Comparison of ENCODE assay signal across 8 mouse cellular contexts in genomic region chr17:32364850-32365249, GRCm38 (mm10). TPM values are rescaled to one million over a fixed set of nuclear protein-coding genes. Genes with fewer than 3 reads are reported as not detected.
DNase-seq lines count a peak whose midpoint lies in the region; ATAC-seq and TF ChIP-seq lines count a peak whose summit lies in the region.

No protein-coding gene starts in this region.

- H3K4me1 ChIP-seq in testis, adult 2 months (ENCODE audit: control insufficient read depth, insufficient read depth, low read length), result peaks cover 6% of the 10 kb centered on the region
- H3K4me1 ChIP-seq in forebrain, embryonic 13.5 days, result peaks cover 31% of the 10 kb centered on the region
- peaks cover 31% of the 10 kb centered on the region for H3K4me1 ChIP-seq in liver, embryonic 11.5 days (replicated peaks; ENCODE audit: control insufficient read depth, insufficient read depth, low read length)
- H3K4me1 ChIP-seq in stomach, postnatal 0 days (replicated peaks; ENCODE audit: control insufficient read depth, insufficient read depth), result peaks cover 5% of the 10 kb centered on the region

- WGBS in forebrain, embryonic 13.5 days, result 63% methylated on average over 5 of the region's 5 CpGs
- 44% methylated on average over 5 of the region's 5 CpGs for WGBS in liver, embryonic 11.5 days
- 45% methylated on average over 5 of the region's 5 CpGs for WGBS in stomach, postnatal 0 days

- peak overlapping the region; percentile 83 for H3K4me2 ChIP-seq in forebrain, embryonic 13.5 days
- peak overlapping the region; percentile 92 for H3K4me2 ChIP-seq in liver, embryonic 11.5 days
- peak overlapping the region; percentile 54 for H3K4me2 ChIP-seq in stomach, postnatal 0 days (replicated peaks; ENCODE audit: low read depth)

- peak overlapping the region; percentile 98 for H3K9ac ChIP-seq in forebrain, embryonic 13.5 days
- peak overlapping the region; percentile 96 for H3K9ac ChIP-seq in liver, embryonic 11.5 days (ENCODE audit: low read depth, low read length)
- H3K9ac ChIP-seq in stomach, postnatal 0 days (ENCODE audit: low read length), result no peak overlapping the region

- TF ChIP-seq CTCF in testis, adult 2 months (IDR thresholded peaks at IDR 0.05; ENCODE audit: control insufficient read depth, insufficient read depth, insufficient replicate concordance, low read depth, low read length), result no peak
- TF ChIP-seq CTCF in stomach, postnatal 0 days (IDR thresholded peaks at IDR 0.05; ENCODE audit: low read depth), result no peak

- no peaks in the 10 kb centered on the region for H3K36me3 ChIP-seq in testis, adult 2 months (ENCODE audit: control insufficient read depth, insufficient read depth, low read length)
- peaks cover 33% of the 10 kb centered on the region for H3K36me3 ChIP-seq in forebrain, embryonic 13.5 days (ENCODE audit: poor library complexity, severe bottlenecking)
- H3K36me3 ChIP-seq in liver, embryonic 11.5 days (ENCODE audit: control insufficient read depth, insufficient read depth, low read length), result peaks cover 20% of the 10 kb centered on the region
- H3K36me3 ChIP-seq in stomach, postnatal 0 days (ENCODE audit: control insufficient read depth, insufficient read depth, low read length), result peaks cover 6% of the 10 kb centered on the region

- peak overlapping the region; percentile 61; the same call in 1 of the 2 replicates for H3K27ac ChIP-seq in testis, adult 2 months (ENCODE audit: control insufficient read depth, insufficient read depth, low read depth, low read length)
- peak overlapping the region; percentile 65; the same call in 1 of the 2 replicates for H3K27ac ChIP-seq in forebrain, embryonic 13.5 days
- peak overlapping the region; percentile 81 for H3K27ac ChIP-seq in liver, embryonic 11.5 days (ENCODE audit: low read depth, low read length)
- peak overlapping the region; percentile 35; the same call in 1 of the 2 replicates for H3K27ac ChIP-seq in stomach, postnatal 0 days (replicated peaks)

- TF ChIP-seq POLR2A in testis, adult 2 months (IDR thresholded peaks at IDR 0.05; ENCODE audit: control insufficient read depth, low read depth, low read length), result no peak

- no peak overlapping the region for H3K4me3 ChIP-seq in testis, adult 2 months (ENCODE audit: control insufficient read depth, low read depth, low read length)
- H3K4me3 ChIP-seq in forebrain, embryonic 13.5 days, result peak overlapping the region; percentile 92
- peak overlapping the region; percentile 96 for H3K4me3 ChIP-seq in liver, embryonic 11.5 days (ENCODE audit: low read depth, low read length)
- peak overlapping the region; percentile 93 for H3K4me3 ChIP-seq in stomach, postnatal 0 days (ENCODE audit: low read depth, low read length)

- TF ChIP-seq EP300 in stomach, postnatal 0 days (optimal IDR thresholded peaks at IDR 0.05), result no peak

- no peak for DNase-seq in testis, postnatal 14 days (ENCODE audit: low spot score)
- DNase-seq in liver, embryonic 11.5 days (ENCODE audit: low spot score), result no peak
- DNase-seq in stomach, postnatal 0 days (ENCODE audit: low spot score), result no peak
- no peak for DNase-seq in spleen, postnatal 14 days (ENCODE audit: low spot score in 2 of 2)
- no peak for DNase-seq in embryo, embryonic 10.5 days (ENCODE audit: low spot score)
- no peak for DNase-seq in layer of hippocampus, adult 18-20 months (ENCODE audit: low spot score in 2 of 2)

- no peaks in the 10 kb centered on the region for H3K9me3 ChIP-seq in forebrain, embryonic 13.5 days (replicated peaks)
- no peaks in the 10 kb centered on the region for H3K9me3 ChIP-seq in liver, embryonic 11.5 days (ENCODE audit: control insufficient read depth, low read length)
- H3K9me3 ChIP-seq in stomach, postnatal 0 days (ENCODE audit: control insufficient read depth, low read length), result no peaks in the 10 kb centered on the region

- H3K27me3 ChIP-seq in testis, adult 2 months (ENCODE audit: control insufficient read depth, insufficient read depth, low read length), result no peaks in the 10 kb centered on the region
- no peaks in the 10 kb centered on the region for H3K27me3 ChIP-seq in forebrain, embryonic 13.5 days
- H3K27me3 ChIP-seq in liver, embryonic 11.5 days (replicated peaks; ENCODE audit: control insufficient read depth, insufficient read depth, low read length), result no peaks in the 10 kb centered on the region
- no peaks in the 10 kb centered on the region for H3K27me3 ChIP-seq in stomach, postnatal 0 days (ENCODE audit: control insufficient read depth, insufficient read depth, low read length)

- peak; percentile 28; the same call in 1 of the 2 replicates for ATAC-seq in forebrain, embryonic 13.5 days
- 0 out of 2 replicates have a peak, but pooled peaks have one; percentile 4 for ATAC-seq in liver, embryonic 11.5 days (replicated peaks; ENCODE audit: low FRiP score)
- no peak for ATAC-seq in stomach, postnatal 0 days (ENCODE audit: low FRiP score, low TSS enrichment)

RNA-seq across cellular contexts. Expression of gene Akap8l, which starts 14.4 kb away (rescaled TPM):
- 107 and 129 TPM in 2 replicates for polyA plus RNA-seq in testis, adult 2 months (2012; rRNA removed)
- polyA plus RNA-seq in forebrain, embryonic 13.5 days (2015; fragmentation: Nextera tagmentation; extraction: Ambion mirVana), result 113 and 119 TPM in 2 replicates
- 61.4 and 74.3 TPM in 2 replicates for polyA plus RNA-seq in liver, embryonic 11.5 days (2014; fragmentation: Nextera tagmentation; extraction: Ambion mirVana)
- polyA plus RNA-seq in stomach, postnatal 0 days (2015; fragmentation: Nextera tagmentation; extraction: Ambion mirVana), result 25.2 and 31.7 TPM in 2 replicates
- total RNA-seq in layer of hippocampus, adult 18-20 months (2021), result 100 to 1,000 TPM; 185 to 206 TPM

RNA-seq across cellular contexts. Expression of gene Wiz, which starts 24.4 kb away (rescaled TPM):
- 25.2 and 26.3 TPM in 2 replicates for polyA plus RNA-seq in testis, adult 2 months (2012; rRNA removed)
- 26.6 and 27.7 TPM in 2 replicates for polyA plus RNA-seq in forebrain, embryonic 13.5 days (2015; fragmentation: Nextera tagmentation; extraction: Ambion mirVana)
- 25.7 and 26.4 TPM in 2 replicates for polyA plus RNA-seq in liver, embryonic 11.5 days (2014; fragmentation: Nextera tagmentation; extraction: Ambion mirVana)
- 9.6 and 13.4 TPM in 2 replicates for polyA plus RNA-seq in stomach, postnatal 0 days (2015; fragmentation: Nextera tagmentation; extraction: Ambion mirVana)
- total RNA-seq in layer of hippocampus, adult 18-20 months (2021), result 10 to 100 TPM; 48.4 to 51.2 TPM

RNA-seq across cellular contexts. Expression of gene Rasal3, which starts 38.5 kb away (rescaled TPM):
- polyA plus RNA-seq in testis, adult 2 months (2012; rRNA removed), result 3.7 and 5.3 TPM in 2 replicates
- 0.26 and 0.32 TPM in 2 replicates for polyA plus RNA-seq in forebrain, embryonic 13.5 days (2015; fragmentation: Nextera tagmentation; extraction: Ambion mirVana)
- 7.5 and 8.7 TPM in 2 replicates for polyA plus RNA-seq in liver, embryonic 11.5 days (2014; fragmentation: Nextera tagmentation; extraction: Ambion mirVana)
- 0.56 and 0.63 TPM in 2 replicates for polyA plus RNA-seq in stomach, postnatal 0 days (2015; fragmentation: Nextera tagmentation; extraction: Ambion mirVana)
- total RNA-seq in layer of hippocampus, adult 18-20 months (2021), result 1 to 10 TPM; 3.2 to 5.0 TPM

RNA-seq across cellular contexts. Expression of gene Akap8, which starts 43.8 kb away (rescaled TPM):
- polyA plus RNA-seq in testis, adult 2 months (2012; rRNA removed), result 39.3 and 43.5 TPM in 2 replicates
- 112 and 114 TPM in 2 replicates for polyA plus RNA-seq in forebrain, embryonic 13.5 days (2015; fragmentation: Nextera tagmentation; extraction: Ambion mirVana)
- 54.9 and 60.9 TPM in 2 replicates for polyA plus RNA-seq in liver, embryonic 11.5 days (2014; fragmentation: Nextera tagmentation; extraction: Ambion mirVana)
- polyA plus RNA-seq in stomach, postnatal 0 days (2015; fragmentation: Nextera tagmentation; extraction: Ambion mirVana), result 30.3 and 31.0 TPM in 2 replicates
- 10 to 100 TPM; 79.0 to 84.6 TPM for total RNA-seq in layer of hippocampus, adult 18-20 months (2021)

RNA-seq across cellular contexts. Expression of gene Pglyrp2, which starts 59.1 kb away (rescaled TPM):
- polyA plus RNA-seq in testis, adult 2 months (2012; rRNA removed), result 2.0 and 2.4 TPM in 2 replicates
- polyA plus RNA-seq in forebrain, embryonic 13.5 days (2015; fragmentation: Nextera tagmentation; extraction: Ambion mirVana), result not detected in 2 replicates
- 1.8 and 2.2 TPM in 2 replicates for polyA plus RNA-seq in liver, embryonic 11.5 days (2014; fragmentation: Nextera tagmentation; extraction: Ambion mirVana)
- 0.10 and 0.16 TPM in 2 replicates for polyA plus RNA-seq in stomach, postnatal 0 days (2015; fragmentation: Nextera tagmentation; extraction: Ambion mirVana)
- not detected for total RNA-seq in layer of hippocampus, adult 18-20 months (2021)
